Mouse (Mus musculus): Measurements from ENCODE around the gene Fzd7.

Gene Fzd7

GRCm38 (mm10) chr1:59502355-59502754 lies 20.1 kb downstream of the Fzd7 start:
- no peak for DNase-seq (ENCODE audit: low spot score in 2 of 2)

GRCm38 (mm10) chr1:59503659-59504301 lies 21.6 kb downstream of the Fzd7 start:
- DNase-seq (ENCODE audit: low spot score in 2 of 2) = no peak

- no peak for DNase-seq (ENCODE audit: low spot score in 2 of 2)
These were observed 22.1 kb downstream of the Fzd7 start for GRCm38 (mm10) chr1:59504302-59504700.

GRCm38 (mm10) chr1:59508463-59509139 lies 26.4 kb downstream of the Fzd7 start:
- no peak for DNase-seq (ENCODE audit: low spot score in 2 of 2)

GRCm38 (mm10) chr1:59511566-59512270 lies 29.5 kb downstream of the Fzd7 start:
- no peak for DNase-seq (ENCODE audit: low spot score in 2 of 2)

GRCm38 (mm10) chr1:59516026-59516917 lies 34.0 kb downstream of the Fzd7 start, which contains the start of gene Gm973:
Gm973 (plus strand) TSS chr1:59516264.
- DNase-seq (ENCODE audit: low spot score in 2 of 2) = peak; percentile 40 to 63

GRCm38 (mm10) chr1:59520226-59520837 lies 38.1 kb downstream of the Fzd7 start:
- DNase-seq (ENCODE audit: low spot score in 2 of 2) = no peak

- DNase-seq (ENCODE audit: low spot score in 2 of 2) = no peak
These were observed 40.2 kb downstream of the Fzd7 start for GRCm38 (mm10) chr1:59522456-59522855.

GRCm38 (mm10) chr1:59523378-59523958 lies 41.2 kb downstream of the Fzd7 start:
- no peak for DNase-seq (ENCODE audit: low spot score in 2 of 2)

- no peak for DNase-seq (ENCODE audit: low spot score in 2 of 2)
These were observed 41.8 kb downstream of the Fzd7 start for GRCm38 (mm10) chr1:59524071-59524470.

GRCm38 (mm10) chr1:59524759-59525158 lies 42.5 kb downstream of the Fzd7 start:
- DNase-seq (ENCODE audit: low spot score in 2 of 2) = no peak

- no peak for DNase-seq (ENCODE audit: low spot score in 2 of 2)
These were observed 45.0 kb downstream of the Fzd7 start for GRCm38 (mm10) chr1:59527219-59527618.

- DNase-seq (ENCODE audit: low spot score in 2 of 2) = no peak
These were observed 53.0 kb downstream of the Fzd7 start for GRCm38 (mm10) chr1:59534976-59535810.
